Mouse (Mus musculus): ENCODE results near the gene Zfp963.

The Zfp963 gene

DNA sequence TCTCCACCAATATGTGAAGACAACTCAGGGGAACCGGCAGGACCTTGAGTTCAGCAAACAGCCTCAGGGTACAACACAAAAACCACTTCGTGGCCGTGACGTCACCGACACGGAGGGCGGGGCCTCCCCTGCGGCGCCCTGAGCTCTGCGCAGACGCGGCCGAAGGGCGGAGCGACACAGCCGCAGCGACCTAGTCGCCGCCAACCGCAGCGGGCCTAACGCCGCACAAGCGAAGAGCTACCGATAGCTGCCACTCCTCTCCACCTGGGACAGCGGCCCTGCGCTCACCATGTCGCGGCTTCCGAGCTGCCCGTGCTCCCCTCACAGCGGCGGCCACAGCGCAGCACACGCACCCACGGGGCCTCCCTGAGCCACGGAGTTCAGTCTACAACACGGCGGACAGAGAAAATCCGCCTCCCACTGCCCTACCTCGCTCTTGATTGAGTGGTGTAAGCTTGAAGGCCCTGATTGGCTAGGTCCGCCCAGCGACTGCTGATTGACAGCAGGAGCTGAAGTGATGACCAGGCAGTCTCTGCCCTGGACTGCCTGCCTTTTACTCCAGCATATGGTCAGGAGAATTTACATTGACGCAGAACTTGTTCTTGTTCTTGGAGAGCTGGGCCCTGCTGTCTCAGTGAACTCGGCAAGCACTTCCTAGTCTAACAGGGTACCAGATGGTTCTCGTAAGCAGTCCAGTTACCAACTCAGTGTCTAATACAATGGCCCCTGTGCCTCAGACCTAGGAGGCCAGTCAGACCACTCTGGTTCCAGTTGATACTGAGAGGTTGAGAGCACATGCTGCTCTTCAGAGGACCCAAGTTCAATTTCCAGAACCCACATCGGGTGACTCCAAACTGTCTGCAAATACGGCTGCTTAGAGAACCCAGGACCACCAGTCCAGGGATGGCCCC lies at the start of gene Zfp963:
Gene Zfp963, minus strand, starts transcription at position 427 of the 911 bp plus-strand sequence.
- DNase-seq (ENCODE audit: low read depth, low spot score): peak; percentile 92

DNA sequence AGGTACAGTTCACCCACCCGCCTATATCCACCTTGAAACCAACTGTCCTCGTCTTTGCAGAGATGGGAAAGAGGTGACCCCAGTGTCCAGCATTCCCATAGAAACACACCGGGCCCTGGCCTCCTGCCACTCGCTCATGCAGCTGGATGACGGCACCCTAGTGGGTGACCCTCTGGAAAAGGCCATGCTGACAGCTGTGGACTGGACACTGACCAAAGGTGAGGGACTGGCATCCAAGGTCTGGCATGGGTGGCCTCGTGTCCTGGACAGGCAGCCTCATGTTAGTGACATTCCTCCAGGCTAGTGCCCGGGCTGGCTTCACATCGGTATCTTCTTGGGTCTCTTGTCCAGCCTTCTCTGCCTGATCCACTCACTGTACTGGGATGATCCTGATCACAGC lies 49.5 kb upstream of the Zfp963 start:
- DNase-seq (ENCODE audit: low read depth, low spot score): no peak

DNA sequence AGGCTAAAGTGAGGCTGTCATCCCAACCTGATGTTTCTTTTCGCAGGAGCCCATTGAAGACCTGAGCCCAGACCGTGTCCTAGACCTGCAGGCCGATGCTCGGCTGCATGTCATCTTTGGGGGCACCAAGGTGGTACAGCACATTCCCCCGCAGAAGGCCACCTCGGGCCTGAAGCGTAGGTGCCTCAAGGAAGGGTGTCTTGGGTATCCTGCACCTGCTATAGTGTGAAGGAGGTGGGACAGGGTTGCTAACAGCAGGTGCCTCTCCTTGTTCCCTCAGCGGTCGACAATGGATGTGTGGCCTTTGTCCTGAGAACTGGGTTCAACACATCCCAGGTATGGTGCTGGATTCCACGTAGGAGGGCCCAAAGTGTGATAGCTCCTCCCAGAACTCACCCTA lies 47.9 kb upstream of the Zfp963 start:
- no peak for DNase-seq (ENCODE audit: low read depth, low spot score)

GRCm38 (mm10) chr8:69796721-69797345 lies 47.1 kb upstream of the Zfp963 start:
- no peak for DNase-seq (ENCODE audit: low read depth, low spot score)

DNA sequence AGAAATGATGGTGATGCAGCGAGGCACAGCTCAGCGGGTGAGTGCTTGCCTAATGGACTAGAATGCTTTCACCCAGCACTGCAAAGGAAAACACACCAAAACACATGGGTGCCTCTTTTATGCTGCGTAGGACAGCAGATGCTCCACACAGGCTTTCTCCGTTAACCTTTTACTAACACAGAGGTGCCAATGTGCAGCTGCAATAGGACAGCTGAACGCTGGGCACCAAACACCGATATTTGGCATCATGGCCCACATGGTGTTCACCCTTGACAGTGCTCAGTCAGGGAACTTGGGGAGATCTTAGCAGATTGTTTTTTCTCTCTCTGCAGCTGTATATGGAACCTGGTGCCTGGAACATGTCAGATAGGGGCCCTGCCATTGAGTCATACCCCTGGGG lies 45.1 kb upstream of the Zfp963 start:
- DNase-seq (ENCODE audit: low read depth, low spot score): no peak

GRCm38 (mm10) chr8:69794096-69794495 lies 44.3 kb upstream of the Zfp963 start:
- no peak for DNase-seq (ENCODE audit: low read depth, low spot score)

DNA sequence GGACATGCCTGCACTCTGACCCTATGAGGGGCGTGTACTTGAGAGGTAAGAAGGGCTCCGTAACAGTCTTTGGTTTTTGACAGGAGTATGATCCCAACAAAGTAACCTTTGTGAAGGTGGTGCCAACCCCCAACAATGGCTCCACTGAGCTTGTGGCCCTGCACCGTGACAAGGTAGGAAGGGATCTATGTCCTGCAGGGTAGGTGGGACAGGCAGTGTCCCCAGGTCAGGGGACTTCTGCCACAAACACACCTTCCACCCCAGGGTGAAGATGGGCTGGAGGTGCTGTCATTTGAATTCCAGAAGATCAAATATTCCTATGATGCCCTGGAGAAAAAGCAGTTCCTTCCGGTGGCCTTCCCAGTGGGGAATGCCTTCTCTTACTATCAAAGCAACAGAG lies 43.9 kb upstream of the Zfp963 start:
- DNase-seq (ENCODE audit: low read depth, low spot score): no peak

- DNase-seq (ENCODE audit: low read depth, low spot score): no peak
These were observed 41.8 kb upstream of the Zfp963 start for GRCm38 (mm10) chr8:69791415-69792068.

DNA sequence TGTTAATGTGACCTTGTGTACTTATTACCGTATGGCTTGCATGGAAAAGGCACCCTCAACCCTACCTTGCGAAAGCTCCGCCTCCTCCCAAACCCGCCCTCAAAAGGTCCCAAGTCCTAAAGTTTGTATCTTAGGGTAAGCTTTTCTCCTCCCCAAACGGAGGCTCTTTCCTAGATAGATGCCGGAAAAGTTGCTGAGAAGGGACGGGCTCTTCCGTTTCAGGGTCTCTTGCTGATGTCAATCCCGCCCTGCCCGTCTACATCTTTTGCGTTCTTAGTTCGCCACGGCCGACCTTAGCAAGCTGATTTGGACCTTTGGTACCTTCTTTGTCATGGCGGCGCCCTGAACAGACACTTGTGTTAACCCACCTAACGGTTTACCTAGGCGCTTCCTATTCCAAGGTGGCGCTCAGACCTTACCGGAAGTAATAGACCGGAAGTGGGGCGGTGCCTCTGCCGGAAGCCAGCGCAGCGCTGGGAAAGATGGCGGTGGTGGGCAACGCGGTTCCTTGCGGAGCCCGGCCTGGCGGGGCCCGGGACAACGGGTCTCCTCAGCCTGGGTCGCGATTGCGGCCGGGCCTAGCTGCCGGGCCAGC lies 41.1 kb upstream of the Zfp963 start, which contains the start of the genes Atp13a1 and Zfp866:
Gene Atp13a1, plus strand, starts transcription at position 391 of the 595 bp plus-strand sequence.
Gene Zfp866, minus strand, starts transcription at position 406 of the 595 bp plus-strand sequence.
- DNase-seq (ENCODE audit: low read depth, low spot score): peak; percentile 83

- no peak for DNase-seq (ENCODE audit: low read depth, low spot score)
These were observed 40.6 kb upstream of the Zfp963 start for GRCm38 (mm10) chr8:69790364-69790763.

DNA sequence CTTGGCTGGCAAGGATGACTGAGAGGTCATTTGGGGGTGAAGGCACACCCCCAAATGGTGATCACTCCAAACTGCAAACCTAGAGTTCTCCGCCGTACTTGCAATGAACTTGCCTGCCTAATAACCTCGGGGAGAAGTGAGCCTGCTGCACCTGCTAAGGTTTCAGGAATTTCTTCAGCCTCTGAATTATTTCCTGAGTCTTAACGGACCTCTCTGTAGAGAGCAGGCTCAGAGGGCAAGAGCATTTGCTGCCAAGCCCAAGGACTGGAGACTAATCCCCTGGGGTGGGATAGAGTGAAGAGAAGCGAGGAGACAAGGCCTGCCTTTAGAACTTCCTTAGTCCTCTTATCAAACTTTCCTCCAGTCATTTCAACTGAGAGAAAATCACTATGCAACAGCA lies 40.0 kb upstream of the Zfp963 start:
- DNase-seq (ENCODE audit: low read depth, low spot score): no peak

DNA sequence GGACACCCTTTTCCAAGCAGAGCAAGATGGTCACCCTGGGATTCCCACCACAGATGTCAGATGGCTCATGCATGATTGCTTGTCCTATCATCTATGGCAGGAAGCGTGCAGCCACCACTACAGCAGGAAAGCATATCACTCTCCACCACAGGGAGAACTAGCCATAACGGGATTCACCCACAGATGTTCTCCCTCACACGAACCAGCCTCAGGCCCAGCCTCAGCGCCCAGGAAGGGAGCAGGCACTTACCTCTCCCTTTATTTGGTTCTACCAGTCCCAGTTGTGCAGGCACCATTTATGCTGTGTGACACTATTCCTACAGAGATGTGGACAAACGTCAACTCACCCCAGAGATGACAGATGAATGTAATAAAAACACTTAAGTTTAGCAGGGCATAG lies 39.3 kb upstream of the Zfp963 start:
- no peak for DNase-seq (ENCODE audit: low read depth, low spot score)

DNA sequence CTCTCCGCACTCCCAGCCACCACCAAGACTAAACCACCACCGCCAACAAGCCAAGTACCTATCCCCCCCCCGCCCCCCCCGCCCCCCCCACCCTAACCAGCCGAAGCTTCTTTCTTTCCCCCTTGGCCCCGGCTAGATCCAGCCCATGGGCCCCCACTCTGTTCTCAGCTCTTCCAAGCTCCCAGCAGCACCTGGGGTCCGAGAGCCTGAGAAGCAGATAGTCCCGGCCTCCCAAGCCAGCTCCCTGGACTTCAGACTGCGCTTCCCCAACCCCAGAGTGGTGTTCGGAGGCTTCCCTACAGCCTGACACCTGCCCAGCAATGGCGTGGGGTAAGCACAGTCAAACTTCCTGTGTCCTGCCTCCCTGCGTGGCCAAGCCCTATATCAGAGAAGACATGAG lies 27.3 kb upstream of the Zfp963 start:
- DNase-seq (ENCODE audit: low read depth, low spot score): no peak

- no peak for DNase-seq (ENCODE audit: low read depth, low spot score)
These were observed 25.4 kb upstream of the Zfp963 start for GRCm38 (mm10) chr8:69775149-69775534.

GRCm38 (mm10) chr8:69774503-69775148 lies 24.9 kb upstream of the Zfp963 start, which contains the start of gene Gm20422:
TSS of gene Gm20422 (minus strand) at chr8:69774886.
- peak; percentile 98 for DNase-seq (ENCODE audit: low read depth, low spot score)

DNA sequence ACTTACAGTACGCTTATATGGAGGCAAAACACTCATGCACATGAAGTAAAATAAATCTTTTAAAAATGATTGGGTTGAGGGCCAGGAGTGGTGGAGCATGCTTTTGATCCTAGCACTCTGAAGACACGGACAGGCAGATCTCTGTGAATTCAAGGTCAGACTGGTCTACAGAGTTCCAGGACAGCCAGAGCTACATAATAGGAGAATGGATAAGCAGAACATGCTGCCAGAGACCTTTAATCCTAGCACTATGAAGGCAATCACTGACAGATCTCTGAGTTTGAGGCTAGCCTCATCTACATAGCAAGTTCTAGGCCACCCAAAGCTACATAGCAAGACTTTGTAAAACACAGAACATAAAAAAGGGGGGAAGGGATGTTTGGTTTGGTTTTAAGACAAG lies 22.3 kb upstream of the Zfp963 start:
- DNase-seq (ENCODE audit: low read depth, low spot score): no peak

DNA sequence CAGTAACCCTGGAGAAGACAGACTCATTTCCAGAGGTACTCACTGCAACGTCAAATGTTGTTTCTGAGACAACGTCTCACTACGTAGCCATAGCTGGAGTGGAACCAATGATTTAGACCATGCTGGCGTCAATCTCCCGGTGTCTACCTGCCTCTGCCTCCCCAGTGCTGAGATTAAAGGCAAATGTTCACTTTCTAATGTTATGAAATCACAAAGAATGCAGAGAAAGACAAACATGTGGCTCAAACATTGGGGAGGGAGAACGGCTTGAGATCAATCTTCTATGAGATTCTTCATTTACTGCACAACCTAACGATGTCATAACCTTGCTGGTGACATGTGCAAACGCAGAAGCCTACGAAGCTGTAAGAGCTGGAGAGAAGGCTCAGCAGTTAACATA lies 21.5 kb upstream of the Zfp963 start:
- DNase-seq (ENCODE audit: low read depth, low spot score): no peak

DNA sequence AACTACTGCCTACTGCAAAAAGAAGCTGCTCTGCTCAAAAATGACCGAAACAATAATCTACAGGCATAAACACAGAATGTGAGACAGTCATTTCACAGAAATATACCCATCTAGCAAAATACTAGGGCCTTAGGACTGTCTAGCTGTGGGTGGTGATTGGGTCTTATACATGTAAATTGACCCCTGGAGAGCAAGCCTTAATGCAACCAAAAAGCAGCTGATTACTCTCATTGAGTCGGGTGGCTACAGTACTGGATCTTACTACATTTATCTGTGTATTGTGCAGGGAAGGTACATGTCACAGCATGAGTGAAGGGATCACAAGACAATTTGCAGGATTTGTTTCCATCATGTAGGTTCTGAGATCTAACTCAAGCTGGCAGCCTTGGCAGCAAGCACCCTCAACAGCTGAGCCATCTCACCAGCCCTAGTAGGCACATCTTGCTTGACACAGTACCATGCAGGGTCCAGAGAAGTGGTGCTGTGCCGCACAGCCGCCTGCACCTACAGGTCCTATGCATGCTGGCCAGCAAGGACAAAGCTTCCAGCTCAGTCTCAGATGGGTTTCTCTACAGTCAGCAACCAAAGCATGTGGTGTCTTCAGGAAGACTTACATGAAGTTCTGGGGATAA lies 12.2 kb upstream of the Zfp963 start:
- DNase-seq (ENCODE audit: low read depth, low spot score): no peak

DNA sequence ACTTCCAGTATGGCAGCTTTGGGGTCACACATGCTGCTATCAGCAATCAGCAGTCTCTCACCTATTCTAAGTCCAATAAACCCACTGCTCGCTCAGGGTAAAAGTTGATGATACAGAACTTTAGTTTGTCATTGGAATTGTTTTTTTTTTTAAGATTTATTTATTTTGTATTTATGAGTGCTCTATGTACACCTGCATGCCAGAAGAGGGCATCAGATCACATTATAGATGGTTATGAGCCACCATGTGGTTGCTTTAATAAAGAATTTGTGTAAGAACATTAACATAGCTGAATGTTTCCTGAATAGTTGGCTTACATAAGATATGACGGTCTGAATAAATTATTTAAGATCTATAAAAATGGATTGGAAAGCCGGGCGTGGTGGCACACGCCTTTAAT lies 8.5 kb upstream of the Zfp963 start:
- DNase-seq (ENCODE audit: low read depth, low spot score): no peak

DNA sequence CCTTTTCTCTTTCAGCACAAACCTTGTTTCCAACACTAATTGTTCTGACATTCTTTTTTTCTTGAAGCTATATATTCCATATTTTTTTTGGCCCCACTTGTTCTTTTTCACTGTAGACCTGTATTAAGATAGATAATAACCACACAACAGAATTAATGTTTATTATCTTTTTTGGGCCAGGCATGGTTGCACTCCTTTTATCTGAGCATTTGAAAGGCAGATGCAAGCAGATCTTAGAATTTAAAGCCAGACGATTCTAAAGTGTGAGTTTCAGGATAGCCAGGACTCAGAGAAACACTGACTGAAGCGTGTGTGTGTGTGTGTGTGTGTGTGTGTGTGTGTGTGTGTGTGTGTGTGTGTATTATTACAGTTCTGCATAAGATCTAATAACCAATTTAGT lies 2.7 kb upstream of the Zfp963 start:
- DNase-seq (ENCODE audit: low read depth, low spot score): no peak

- DNase-seq (ENCODE audit: low read depth, low spot score): no peak
These were observed 8.5 kb downstream of the Zfp963 start for GRCm38 (mm10) chr8:69741231-69741630.

Measured in c-Kit-negative CD71-positive TER-119-positive erythroid progenitor cells, embryonic 14.5 days (primary cell).